ENCODE assay signal across 34 mouse cellular contexts in the genomic region with DNA sequence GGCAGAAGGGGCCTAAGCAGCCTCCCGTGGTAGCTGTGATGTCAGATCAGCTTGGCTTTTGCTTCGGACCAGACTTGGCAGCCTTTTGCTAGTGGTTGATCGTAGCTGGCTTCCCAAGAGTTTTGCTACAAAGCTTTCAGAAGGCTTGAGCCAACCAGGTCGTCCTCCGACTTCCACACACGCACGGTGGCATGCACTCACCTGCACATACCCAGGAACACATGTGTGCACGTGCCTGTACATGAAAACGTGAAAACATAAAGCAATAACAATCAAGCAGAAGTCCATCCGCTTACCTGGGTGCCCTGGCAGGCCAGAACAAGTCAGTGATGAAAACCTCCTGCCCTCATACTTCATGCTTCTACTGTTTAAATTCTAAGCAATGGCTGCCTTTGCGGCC. TPM values are rescaled to one million over a fixed set of nuclear protein-coding genes. Genes with fewer than 3 reads are reported as not detected.
A peak's percentile ranks its signal among the peaks of the same experiment; 100 is the strongest.
DNase-seq lines count a peak whose midpoint lies in the region; ATAC-seq lines count a peak whose summit lies in the region.
"Had no signal": no experiment of that assay in that cellular context is flagged by ENCODE, and none has a peak within 500 bp of the region (broad histone marks: within the 10 kb centered on the region; RNA-seq: fewer than 3 reads in every experiment).

No protein-coding gene starts in this region.

- ATAC-seq in forebrain, embryonic 11.5 days (replicated peaks; ENCODE audit: low FRiP score), result no peak
- no peak for ATAC-seq in heart, embryonic 15.5 days (replicated peaks; ENCODE audit: insufficient number of reproducible peaks, insufficient read depth, low FRiP score, low read depth)
- ATAC-seq in heart, embryonic 12.5 days (ENCODE audit: insufficient number of reproducible peaks, low FRiP score), result no peak
- ATAC-seq: hindbrain, embryonic 16.5 days; intestine, embryonic 15.5 days had no signal

- 87% methylated on average over 11 of the region's 11 CpGs for WGBS in forebrain, embryonic 11.5 days
- WGBS in forebrain, embryonic 10.5 days, result 88% methylated on average over 11 of the region's 11 CpGs
- WGBS in heart, embryonic 15.5 days, result 68% methylated on average over 11 of the region's 11 CpGs
- 83% methylated on average over 11 of the region's 11 CpGs for WGBS in heart, embryonic 12.5 days

- peak; percentile 46 for DNase-seq in forebrain, embryonic 11.5 days (ENCODE audit: low spot score)
- DNase-seq in forebrain, embryonic 10.5 days (ENCODE audit: extremely low spot score, low spot score), result no peak
- DNase-seq in NIH3T3 (ENCODE audit: low read depth), result peak; percentile 24
- DNase-seq in urinary bladder, postnatal 14 days (ENCODE audit: low spot score), result peak; percentile 55
- DNase-seq in cerebellum, adult 11-12 months, result no peak
- no peak for DNase-seq in ovary, postnatal 10 days (ENCODE audit: low spot score)
- DNase-seq: adrenal gland, postnatal 10 days; cerebellum, adult 9-10 months; cerebellum, postnatal 36 days; gastrocnemius, postnatal 25 days; heart, postnatal 14 days; kidney, adult 2 months; kidney, postnatal 4 days; lung, embryonic 14.5 days; lung, postnatal 14 days; midbrain, embryonic 14.5 days; right cerebral cortex, postnatal 25 days; spleen, adult 18-20 months; thymus, postnatal 14 days had no signal

- no peaks in the 10 kb centered on the region for H3K27me3 ChIP-seq in forebrain, embryonic 11.5 days (ENCODE audit: control insufficient read depth, insufficient read depth, low read length)
- 0 out of 2 replicates have a peak, but pooled peaks cover under 1% of the 10 kb centered on the region for H3K27me3 ChIP-seq in forebrain, embryonic 10.5 days (ENCODE audit: poor library complexity, severe bottlenecking)
- no peaks in the 10 kb centered on the region for H3K27me3 ChIP-seq in heart, embryonic 15.5 days
- no peaks in the 10 kb centered on the region for H3K27me3 ChIP-seq in heart, embryonic 12.5 days (replicated peaks)
- H3K27me3 ChIP-seq: CH12.LX; embryonic facial prominence, embryonic 12.5 days; forebrain, embryonic 12.5 days; heart, embryonic 13.5 days; intestine, embryonic 15.5 days had no signal

- H3K4me1 ChIP-seq in forebrain, embryonic 11.5 days (replicated peaks; ENCODE audit: control insufficient read depth, insufficient read depth, low read length), result peaks cover 7% of the 10 kb centered on the region; the same call in 1 of the 2 replicates
- H3K4me1 ChIP-seq in forebrain, embryonic 10.5 days, result peaks cover 25% of the 10 kb centered on the region
- H3K4me1 ChIP-seq in heart, embryonic 15.5 days (replicated peaks), result peaks cover 52% of the 10 kb centered on the region
- H3K4me1 ChIP-seq in heart, embryonic 12.5 days (replicated peaks), result peaks cover 45% of the 10 kb centered on the region

- H3K4me3 ChIP-seq in forebrain, embryonic 11.5 days (ENCODE audit: low read depth, low read length), result no peak overlapping the region
- no peak overlapping the region for H3K4me3 ChIP-seq in forebrain, embryonic 10.5 days
- H3K4me3 ChIP-seq in heart, embryonic 15.5 days, result no peak overlapping the region
- no peak overlapping the region for H3K4me3 ChIP-seq in heart, embryonic 12.5 days
- H3K4me3 ChIP-seq: embryonic facial prominence, embryonic 12.5 days; forebrain, embryonic 12.5 days; heart, embryonic 13.5 days; intestine, embryonic 15.5 days; liver, embryonic 15.5 days had no signal

- H3K36me3 ChIP-seq in forebrain, embryonic 11.5 days (ENCODE audit: control insufficient read depth, insufficient read depth, low read length), result no peaks in the 10 kb centered on the region
- H3K36me3 ChIP-seq in forebrain, embryonic 10.5 days (replicated peaks), result no peaks in the 10 kb centered on the region
- H3K36me3 ChIP-seq in heart, embryonic 15.5 days, result no peaks in the 10 kb centered on the region
- H3K36me3 ChIP-seq in heart, embryonic 12.5 days, result no peaks in the 10 kb centered on the region
- H3K36me3 ChIP-seq: embryonic facial prominence, embryonic 12.5 days; forebrain, embryonic 12.5 days; heart, embryonic 13.5 days; intestine, embryonic 15.5 days; liver, embryonic 15.5 days had no signal

- H3K4me2 ChIP-seq in forebrain, embryonic 11.5 days (ENCODE audit: low read depth, low read length, severe bottlenecking), result no peak overlapping the region
- no peak overlapping the region for H3K4me2 ChIP-seq in heart, embryonic 15.5 days
- H3K4me2 ChIP-seq in heart, embryonic 12.5 days, result no peak overlapping the region
- H3K4me2 ChIP-seq: embryonic facial prominence, embryonic 12.5 days; forebrain, embryonic 12.5 days; heart, embryonic 13.5 days; intestine, embryonic 15.5 days; liver, embryonic 15.5 days; lung, embryonic 14.5 days had no signal

- no peak overlapping the region for H3K9ac ChIP-seq in forebrain, embryonic 11.5 days (ENCODE audit: low read length)
- H3K9ac ChIP-seq in heart, embryonic 15.5 days, result no peak overlapping the region
- H3K9ac ChIP-seq in heart, embryonic 12.5 days, result no peak overlapping the region
- H3K9ac ChIP-seq: embryonic facial prominence, embryonic 12.5 days; forebrain, embryonic 12.5 days; heart, embryonic 13.5 days; intestine, embryonic 15.5 days; liver, embryonic 15.5 days; lung, embryonic 14.5 days had no signal

- H3K9me3 ChIP-seq in forebrain, embryonic 11.5 days (ENCODE audit: control insufficient read depth, low read length), result no peaks in the 10 kb centered on the region
- H3K9me3 ChIP-seq in forebrain, embryonic 10.5 days, result no peaks in the 10 kb centered on the region
- no peaks in the 10 kb centered on the region for H3K9me3 ChIP-seq in heart, embryonic 15.5 days (replicated peaks)
- no peaks in the 10 kb centered on the region for H3K9me3 ChIP-seq in heart, embryonic 12.5 days (replicated peaks)
- H3K9me3 ChIP-seq: embryonic facial prominence, embryonic 12.5 days; forebrain, embryonic 12.5 days; heart, embryonic 13.5 days; intestine, embryonic 15.5 days; liver, embryonic 15.5 days had no signal

- no peak overlapping the region for H3K27ac ChIP-seq in forebrain, embryonic 11.5 days (ENCODE audit: low read depth, low read length)
- H3K27ac ChIP-seq in forebrain, embryonic 10.5 days, result no peak overlapping the region
- peak overlapping the region; percentile 15; the same call in 1 of the 2 replicates for H3K27ac ChIP-seq in heart, embryonic 15.5 days
- no peak overlapping the region for H3K27ac ChIP-seq in heart, embryonic 12.5 days (ENCODE audit: poor library complexity, severe bottlenecking)
- H3K27ac ChIP-seq: embryonic facial prominence, embryonic 12.5 days; forebrain, embryonic 12.5 days; intestine, embryonic 15.5 days; kidney, postnatal 0 days; liver, embryonic 15.5 days had no signal

RNA-seq across cellular contexts. Expression of a gene that starts 36.2 kb away (rescaled TPM):
- 0.17 and 0.45 TPM in 2 replicates for polyA plus RNA-seq in forebrain, embryonic 11.5 days (2014; fragmentation: Nextera tagmentation; extraction: Ambion mirVana)
- 0.22 and 0.34 TPM in 2 replicates for polyA plus RNA-seq in forebrain, embryonic 10.5 days (2016; fragmentation: Nextera tagmentation; extraction: Ambion mirVana)
- 0.43 and 0.70 TPM in 2 replicates for polyA plus RNA-seq in heart, embryonic 15.5 days (2015; fragmentation: Nextera tagmentation; extraction: Ambion mirVana)
- 0.69 and 1.2 TPM in 2 replicates for polyA plus RNA-seq in heart, embryonic 12.5 days (2016; fragmentation: Nextera tagmentation; extraction: Ambion mirVana)
- polyA plus RNA-seq: forebrain, embryonic 12.5 days; kidney, adult 2 months had no signal

RNA-seq across cellular contexts. Expression of a gene that starts 48.2 kb away (rescaled TPM):
- not detected in 2 replicates for polyA plus RNA-seq in forebrain, embryonic 11.5 days (2014; fragmentation: Nextera tagmentation; extraction: Ambion mirVana)
- not detected in 2 replicates for polyA plus RNA-seq in forebrain, embryonic 10.5 days (2016; fragmentation: Nextera tagmentation; extraction: Ambion mirVana)
- polyA plus RNA-seq in heart, embryonic 15.5 days (2015; fragmentation: Nextera tagmentation; extraction: Ambion mirVana), result 3.5 and 3.6 TPM in 2 replicates
- 0.82 and 1.8 TPM in 2 replicates for polyA plus RNA-seq in heart, embryonic 12.5 days (2016; fragmentation: Nextera tagmentation; extraction: Ambion mirVana)
- polyA plus RNA-seq: embryonic facial prominence, embryonic 12.5 days; forebrain, embryonic 12.5 days; hindbrain, embryonic 11.5 days; hindbrain, embryonic 16.5 days; intestine, embryonic 15.5 days; kidney, adult 2 months; kidney, postnatal 0 days; limb, embryonic 11.5 days; liver, adult 2 months; liver, embryonic 15.5 days; lung, embryonic 14.5 days; midbrain, embryonic 14.5 days; neural tube, embryonic 14.5 days; stomach, embryonic 16.5 days had no signal

Comparison
In these comparisons a context has a peak if more than half of its experiments do, and no peak if none do; other contexts are left out.
1. DNase-seq: peak in forebrain, embryonic 11.5 days (single experiment), NIH3T3 (single experiment) and urinary bladder, postnatal 14 days (single experiment); none in forebrain, embryonic 10.5 days (single experiment), cerebellum, adult 11-12 months (single experiment) and ovary, postnatal 10 days (single experiment).